Mouse (Mus musculus) CH12.LX (cell line): ENCODE results near the gene Ralb.

Experiments used
- CTCF ChIP-seq, 2 experiments: IDR thresholded peaks in 1 of 2; conservative IDR thresholded peaks in 1 of 2; 2 replicates each; pipeline ENCODE4 v1.5.1; 2011 to 2012; ENCODE audit warnings: low read depth in 2 of 2, low read length in 2 of 2, improper control_type of control experiment in 1 of 2, inconsistent platforms in 1 of 2, mild to moderate bottlenecking in 1 of 2, moderate library complexity in 1 of 2
- ELF1 ChIP-seq: IDR thresholded peaks from 2 replicates; pipeline ENCODE4 v1.6.1; 2014; ENCODE audit warnings: low read depth, mild to moderate bottlenecking, inconsistent platforms, low read length, improper control_type of control experiment
- EP300 ChIP-seq: IDR thresholded peaks from 2 replicates; pipeline ENCODE4 v1.6.1; 2011; ENCODE audit warnings: low read length, improper control_type of control experiment
- NRF1 ChIP-seq: IDR thresholded peaks from 2 replicates; pipeline ENCODE4 v1.6.1; 2014; ENCODE audit warnings: low read depth, mild to moderate bottlenecking, inconsistent platforms, low read length, improper control_type of control experiment, moderate library complexity
- POLR2A ChIP-seq: IDR thresholded peaks from 2 replicates; pipeline ENCODE4 v1.6.1; 2011; ENCODE audit warnings: low read depth, mild to moderate bottlenecking, improper control_type of control experiment, low read length
- SIN3A ChIP-seq: IDR thresholded peaks from 2 replicates; pipeline ENCODE4 v1.6.1; 2012; ENCODE audit warnings: low read length, improper control_type of control experiment, inconsistent platforms

DNA sequence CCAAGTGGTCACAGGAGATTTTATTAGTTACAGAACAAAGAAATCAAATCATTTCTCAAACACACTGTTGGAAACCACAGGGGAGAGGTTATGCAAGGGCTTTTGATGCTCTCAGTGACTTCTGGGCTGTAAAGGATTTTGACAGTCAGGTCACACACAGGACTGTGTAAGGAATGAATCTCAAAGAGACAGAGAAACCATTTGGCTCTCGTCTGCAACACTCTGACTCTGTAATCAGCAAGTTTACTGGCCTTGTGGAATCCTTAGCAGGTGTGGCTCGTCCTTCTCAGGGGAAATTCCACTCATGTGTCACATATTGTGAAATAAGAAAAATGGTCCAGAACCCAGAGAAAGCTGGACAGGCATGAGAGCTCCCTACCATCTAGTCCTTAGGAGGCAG is 16.4 kb upstream of the Ralb start:
- TF ChIP-seq SIN3A: no peak
- no peak for TF ChIP-seq POLR2A
- TF ChIP-seq CTCF (conservative IDR thresholded peaks at IDR 0.05 in 1 of 2, IDR thresholded peaks at IDR 0.05 in 1 of 2; ENCODE audit: low read depth in 2 of 2, low read length in 2 of 2): no peak
- TF ChIP-seq NRF1: no peak
- no peak for TF ChIP-seq ELF1
- no peak for TF ChIP-seq EP300
